Mouse (Mus musculus) cerebellum, adult 9-11 months (tissue): ENCODE measurements at regions not wholly inside any gene's neighbourhood (a gene's known extent, or its start where the extent isn't known, plus 50 kb on each side); places are given as distances from the start of the nearest gene placed in this dataset.
"Not testable (repeated sequence)": the region's sequence is repeated elsewhere in the genome, so short reads cannot be mapped to it uniquely, and the experiment has no call there.

Experiments used
- DNase-seq: peaks from one replicate; pipeline ENCODE4 v3.0.0; 2022

- DNase-seq: no peak
These were observed 1346.3 kb upstream of the Got2 start for GRCm38 (mm10) chr8:97234551-97235107.

GRCm38 (mm10) chr8:97232619-97233376 is 1344.5 kb upstream of the Got2 start:
- DNase-seq: no peak

- DNase-seq: no peak
These were observed 1343.3 kb upstream of the Got2 start for GRCm38 (mm10) chr8:97231652-97232051.

- no peak for DNase-seq
These were observed 1303.5 kb upstream of the Got2 start for GRCm38 (mm10) chr8:97191806-97192205.

- not testable (repeated sequence) for DNase-seq
These were observed 1295.5 kb upstream of the Got2 start for GRCm38 (mm10) chr8:97183831-97184230.

- not testable (repeated sequence) for DNase-seq
These were observed 1294.1 kb upstream of the Got2 start for GRCm38 (mm10) chr8:97182456-97182855.
